Mouse (Mus musculus): ENCODE measurements around the gene Krt33a. TPM values are rescaled to one million over a fixed set of nuclear protein-coding genes. Genes with fewer than 3 reads are reported as not detected.
A peak's percentile ranks its signal among the peaks of the same experiment; 100 is the strongest.

Gene Krt33a
- total RNA-seq (2022) = not detected

DNA sequence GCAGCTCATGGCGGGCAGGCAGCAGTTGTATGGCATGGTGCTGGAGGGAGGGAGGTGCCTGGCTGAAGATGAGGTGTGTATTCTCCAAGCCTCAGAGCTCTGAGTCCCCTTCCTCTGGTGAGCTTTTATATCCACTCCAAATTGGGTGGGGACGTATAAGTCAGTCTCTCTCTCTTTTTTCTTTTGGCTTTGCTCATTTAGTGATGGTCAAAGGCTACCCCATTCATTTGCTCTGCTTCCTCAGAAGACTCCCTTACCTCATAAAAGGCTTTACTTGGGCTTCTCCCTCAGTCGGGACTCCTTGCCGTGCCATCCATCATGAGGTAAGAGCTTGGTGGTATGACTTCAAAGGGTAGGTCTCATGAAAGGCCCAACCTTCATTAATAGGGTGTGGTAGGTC, at the start of gene Krt33a:
Krt33a (minus strand) TSS at position 101 of the 400 bp plus-strand sequence.
- DNase-seq (ENCODE audit: low spot score in 2 of 2) = no peak

DNA sequence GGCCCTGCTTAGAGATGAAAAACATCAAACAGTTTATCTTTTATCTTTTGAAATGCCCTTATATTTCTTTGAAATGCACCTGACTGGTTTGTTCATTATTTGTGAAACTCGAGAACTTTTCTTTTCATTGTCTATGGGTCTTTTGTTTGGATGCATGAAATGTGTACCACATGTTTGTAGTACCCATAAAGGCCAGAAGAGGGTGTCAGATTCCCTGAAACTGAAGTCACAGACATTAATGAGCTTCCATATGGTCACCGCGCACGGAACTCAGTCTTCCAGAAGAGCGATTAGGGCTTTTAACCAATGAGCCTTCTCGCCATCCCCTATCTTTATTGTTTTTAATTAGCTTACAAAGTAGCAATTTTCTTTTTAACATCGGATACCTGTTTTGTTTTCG, 42.9 kb upstream of the Krt33a start:
- no peak for DNase-seq (ENCODE audit: low spot score in 2 of 2)

DNA sequence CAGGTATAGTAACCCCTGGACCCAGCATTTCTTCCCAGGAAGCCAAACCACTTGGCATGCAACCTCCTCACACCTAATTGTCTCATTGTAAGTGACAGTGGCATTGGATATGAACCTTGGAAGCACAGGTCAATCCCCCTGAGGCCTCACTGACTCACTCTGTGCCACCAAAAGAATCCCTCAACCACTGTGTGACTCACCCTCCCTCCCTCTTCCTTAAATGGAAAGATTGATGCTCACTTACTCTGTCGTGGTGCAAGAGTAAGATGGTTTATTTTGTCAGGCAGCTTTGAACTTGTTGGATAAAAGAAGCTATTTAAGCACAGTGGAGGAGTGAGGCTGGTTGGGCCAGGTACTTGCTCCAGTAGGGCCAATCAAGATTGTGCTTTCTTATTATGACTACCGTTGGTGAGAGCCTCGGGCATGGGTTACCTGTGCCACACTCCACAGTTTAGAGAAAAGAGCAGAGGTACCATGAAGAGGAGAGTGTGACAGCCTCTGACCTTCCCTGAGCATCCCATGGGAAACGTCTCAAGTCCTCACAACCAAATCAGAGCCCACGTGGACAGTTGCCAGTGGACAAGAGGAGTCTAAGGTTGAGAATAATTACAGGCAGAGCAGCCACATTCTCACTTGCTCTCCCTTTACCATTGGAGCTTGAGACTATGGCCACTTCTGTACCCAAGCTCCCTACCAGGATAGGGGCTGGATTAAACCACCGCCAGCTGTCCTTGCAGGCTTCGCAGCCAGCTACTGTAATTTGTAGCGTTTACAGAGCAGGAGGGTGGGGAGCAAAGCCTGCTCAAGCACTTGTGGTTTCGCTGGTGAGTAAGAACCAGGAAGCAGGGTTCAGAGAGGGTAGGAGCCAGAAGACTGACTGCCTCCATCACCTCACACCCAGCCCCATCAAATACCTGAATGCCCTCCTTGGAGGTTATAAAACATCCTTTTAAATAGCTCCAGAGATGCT, 40.0 kb upstream of the Krt33a start:
- DNase-seq (ENCODE audit: low spot score in 2 of 2) = no peak

DNA sequence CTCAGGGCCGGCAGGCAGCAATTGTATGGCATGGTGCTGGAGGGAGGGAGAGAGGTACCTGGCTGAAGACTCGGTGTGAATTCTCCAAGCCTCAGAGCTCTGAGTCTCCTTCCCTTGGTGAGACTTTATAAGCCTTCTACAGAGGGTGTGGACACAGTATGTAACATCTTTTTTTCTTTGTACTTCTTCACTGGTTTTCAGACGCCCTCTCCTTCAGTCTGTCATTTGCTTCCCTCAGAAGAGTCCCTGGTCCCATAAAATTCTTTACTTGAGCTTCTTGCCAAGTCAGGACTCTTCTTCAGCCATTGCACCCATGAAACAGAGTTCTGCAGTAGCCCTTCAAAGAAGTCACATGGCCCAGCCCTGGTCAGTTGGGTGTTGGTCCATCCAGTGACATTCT, 34.4 kb upstream of the Krt33a start, which contains the start of gene Krt31:
Krt31 (minus strand) TSS at position 101 of the 400 bp plus-strand sequence.
- DNase-seq (ENCODE audit: low spot score in 2 of 2) = no peak

DNA sequence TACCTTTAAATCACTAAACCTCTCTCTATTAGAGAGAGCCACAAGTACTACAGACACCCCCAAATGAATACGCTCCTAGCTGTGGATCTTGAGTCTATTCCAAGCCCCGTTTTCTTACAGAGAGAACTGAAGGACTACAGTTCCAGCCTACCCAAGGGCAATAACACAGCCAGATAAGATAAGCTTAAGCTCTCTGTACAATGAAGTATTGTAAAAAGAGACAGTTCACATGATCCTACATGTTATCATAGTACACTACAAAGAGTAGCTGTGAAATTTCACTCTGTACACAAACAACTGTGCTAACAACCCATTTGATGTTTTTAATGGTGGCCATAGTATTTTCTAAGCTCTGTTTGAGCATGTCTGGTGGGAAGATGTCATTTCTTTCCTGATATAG, 31.2 kb upstream of the Krt33a start:
- DNase-seq (ENCODE audit: low spot score in 2 of 2) = no peak

DNA sequence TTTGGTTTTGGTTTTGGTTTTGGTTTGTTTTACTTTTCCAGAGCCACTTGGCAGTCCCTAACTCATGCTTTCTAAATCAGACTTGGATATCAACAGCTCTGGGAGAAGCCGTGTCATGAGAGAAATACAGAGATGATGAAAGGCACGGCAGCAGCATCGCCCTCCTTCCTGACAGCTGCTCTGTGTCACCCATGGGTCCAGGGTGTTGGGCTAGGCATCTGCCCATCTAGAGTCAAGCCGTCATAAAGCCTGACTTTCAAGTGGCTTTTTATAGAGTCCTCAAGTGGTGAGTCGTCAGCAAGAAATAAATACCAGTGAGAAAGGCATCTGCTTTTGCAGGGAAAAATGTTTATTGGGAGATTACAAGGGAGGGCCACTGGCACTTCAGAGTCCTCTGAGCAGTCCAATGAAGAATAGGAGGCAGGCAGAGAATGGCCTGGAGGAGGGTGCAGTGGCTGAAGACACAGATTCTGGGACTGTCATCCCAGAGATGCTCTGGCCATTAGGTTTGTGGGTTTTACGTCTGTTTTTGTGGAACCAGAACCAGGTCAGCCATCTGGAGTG, 30.4 kb upstream of the Krt33a start:
- DNase-seq (ENCODE audit: low spot score in 2 of 2) = no peak

DNA sequence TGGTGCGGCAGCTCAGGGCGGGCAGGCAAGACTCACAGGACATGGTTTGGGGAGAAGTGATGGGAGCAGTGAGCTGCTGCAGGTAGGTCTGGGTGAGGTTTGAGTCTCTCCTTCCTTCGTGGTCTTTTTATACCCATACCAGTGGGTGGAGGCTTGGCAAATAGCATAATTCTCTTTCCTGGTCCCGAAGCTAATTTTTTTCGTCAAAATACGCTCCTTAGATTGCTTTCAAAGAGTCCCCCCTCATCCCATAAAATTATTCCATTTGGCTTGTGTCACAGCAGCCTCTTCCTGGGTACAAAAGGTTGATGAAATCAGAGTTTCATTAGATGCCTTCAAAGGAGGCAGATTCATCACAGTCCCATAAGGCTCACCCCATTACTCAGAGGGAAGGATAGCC, 25.4 kb upstream of the Krt33a start, which contains the start of gene Krt34:
Krt34 (minus strand) TSS at position 101 of the 400 bp plus-strand sequence.
- no peak for DNase-seq (ENCODE audit: low spot score in 2 of 2)

DNA sequence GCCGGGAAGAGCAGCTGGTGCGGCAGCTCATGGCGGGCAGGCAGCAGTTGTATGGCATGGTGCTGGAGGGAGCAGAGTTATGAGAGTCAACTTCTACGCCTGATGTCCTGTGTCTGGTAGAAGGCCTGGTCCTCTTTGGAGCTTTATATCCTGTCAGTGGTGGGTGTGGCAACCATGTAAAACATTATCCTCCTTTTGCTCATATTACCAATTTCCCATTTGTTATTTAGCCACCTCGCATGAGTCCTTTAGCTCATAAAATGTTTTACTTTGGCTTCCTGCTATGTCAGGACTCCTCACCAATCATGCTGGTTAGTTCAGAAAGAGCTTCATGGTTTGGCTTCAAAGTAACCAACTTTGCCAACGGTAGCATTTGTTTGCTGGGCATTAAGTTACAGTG, 13.8 kb upstream of the Krt33a start, which contains the start of gene Krt33b:
Krt33b (minus strand) TSS at position 101 of the 400 bp plus-strand sequence.
- DNase-seq (ENCODE audit: low spot score in 2 of 2) = no peak

DNA sequence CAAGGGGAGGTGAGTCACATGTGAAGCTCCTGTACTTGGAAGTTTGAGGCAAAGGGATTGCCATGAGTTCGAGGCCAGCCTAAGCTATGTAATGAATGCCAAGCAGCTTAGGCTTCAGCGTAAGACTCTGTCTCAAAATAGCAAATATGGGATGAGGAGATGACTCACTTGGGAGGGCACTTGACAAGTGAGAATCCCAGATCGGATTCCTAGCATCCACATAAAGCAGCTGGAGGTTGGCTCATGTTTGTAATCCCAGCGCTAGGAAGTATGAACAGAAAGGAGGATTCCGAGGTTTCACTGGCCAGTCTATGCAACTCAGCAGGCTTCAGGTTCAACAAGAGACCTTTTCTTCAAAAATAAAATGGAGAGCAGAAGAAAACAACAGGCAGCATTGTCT, 5.4 kb upstream of the Krt33a start:
- peak in 1 of 2 experiments; percentile 18 for DNase-seq (ENCODE audit: low spot score in 2 of 2)

DNA sequence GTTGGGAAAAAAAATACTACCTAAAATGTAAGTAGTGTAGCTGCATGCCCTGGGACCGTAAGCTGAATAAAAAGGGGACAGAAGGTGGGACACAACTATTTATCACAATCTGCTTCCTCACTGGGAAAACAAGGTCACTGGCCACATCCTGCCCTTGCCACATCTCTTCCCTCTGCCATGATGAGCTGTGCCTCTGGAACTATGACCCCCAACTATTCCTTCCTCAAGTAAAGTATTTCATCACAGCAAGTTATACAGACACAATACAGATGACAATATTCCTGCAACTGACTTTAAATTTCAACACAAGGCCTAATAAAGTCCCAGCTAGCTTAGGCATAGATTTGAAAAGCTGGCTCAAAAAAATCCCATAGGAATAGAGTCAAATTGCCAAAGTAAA, 3.5 kb upstream of the Krt33a start:
- DNase-seq (ENCODE audit: low spot score in 2 of 2) = no peak

DNA sequence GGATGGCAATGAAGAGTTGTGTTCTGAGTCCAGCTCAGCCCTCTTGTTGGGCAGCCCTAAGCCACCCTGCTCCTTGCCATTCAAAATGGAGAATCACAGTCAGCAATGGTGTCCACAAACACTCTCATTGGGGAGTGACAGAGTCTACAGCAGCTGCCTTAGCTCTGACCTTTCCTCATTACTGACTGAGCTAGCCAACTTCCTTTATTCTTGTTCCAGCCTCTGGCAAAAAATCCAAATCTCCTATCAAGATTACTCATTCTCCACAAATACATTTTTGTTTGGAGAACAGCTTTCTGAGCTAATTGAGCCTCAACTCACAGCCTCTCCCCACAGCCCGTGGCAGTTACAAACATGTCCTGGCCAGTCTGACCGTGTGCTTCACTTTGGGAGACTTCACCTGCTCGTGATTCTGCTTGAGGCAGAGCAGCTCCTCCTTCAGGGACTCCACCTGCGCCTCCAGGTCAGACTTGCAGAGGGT, 2.3 kb downstream of the Krt33a start:
- DNase-seq (ENCODE audit: low spot score in 2 of 2) = no peak

DNA sequence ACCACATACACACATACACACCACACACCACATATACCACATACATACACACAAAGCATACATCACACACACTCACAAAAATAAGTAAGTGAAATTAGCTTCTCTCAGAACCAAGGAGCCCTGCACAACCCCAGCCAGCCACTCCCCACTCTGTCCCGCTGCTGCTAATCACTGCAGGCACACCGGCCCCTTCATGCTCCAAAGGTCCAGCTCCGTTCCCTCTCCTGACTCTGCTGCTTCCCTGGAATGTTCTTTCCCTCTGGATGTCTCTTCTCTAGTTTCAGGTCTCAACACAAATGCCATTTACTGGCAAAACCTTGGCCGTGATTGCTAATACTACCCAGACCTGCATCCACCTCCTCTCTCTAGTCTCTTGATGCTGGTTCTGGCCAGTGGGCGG, 5.3 kb downstream of the Krt33a start:
- DNase-seq (ENCODE audit: low spot score in 2 of 2) = no peak

DNA sequence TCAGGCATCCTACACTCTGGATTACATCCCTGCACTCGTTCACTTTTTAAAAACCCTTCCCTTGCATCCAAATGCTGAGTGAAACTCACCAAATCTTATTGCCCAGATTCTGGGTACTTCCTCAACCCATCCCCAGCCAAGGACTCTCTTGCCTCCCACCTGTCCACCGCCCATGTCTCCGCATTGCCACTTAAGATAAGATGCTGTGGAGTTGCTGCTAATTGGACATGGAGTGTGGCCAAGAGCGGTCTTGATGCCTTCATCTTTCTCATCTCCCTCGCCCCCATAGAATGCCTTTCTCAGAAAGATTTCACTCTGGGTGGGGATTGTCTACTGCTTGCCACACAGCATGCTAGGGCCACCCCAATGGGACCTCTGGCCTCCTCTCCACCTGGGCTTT, 7.7 kb downstream of the Krt33a start:
- peak in 1 of 2 experiments; percentile 54 for DNase-seq (ENCODE audit: low spot score in 2 of 2)

DNA sequence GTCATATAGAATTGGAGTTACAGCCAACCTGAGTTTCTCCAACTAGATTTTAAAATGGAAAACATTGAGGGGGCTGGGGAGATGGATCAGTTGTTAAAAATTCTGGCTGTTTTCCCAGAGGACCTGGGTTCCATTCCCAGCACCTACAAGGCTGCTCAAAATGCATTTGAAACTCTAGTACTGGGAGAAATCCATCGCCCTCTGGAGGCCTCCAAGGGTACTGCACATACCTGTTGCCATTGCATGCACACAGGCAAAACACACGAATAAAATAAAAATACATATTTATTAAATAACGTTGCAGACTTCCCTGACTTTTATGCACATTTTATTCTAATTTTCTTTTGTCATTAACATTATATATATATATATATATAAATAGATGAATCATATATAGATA, 9.4 kb downstream of the Krt33a start:
- DNase-seq (ENCODE audit: low spot score in 2 of 2) = no peak

DNA sequence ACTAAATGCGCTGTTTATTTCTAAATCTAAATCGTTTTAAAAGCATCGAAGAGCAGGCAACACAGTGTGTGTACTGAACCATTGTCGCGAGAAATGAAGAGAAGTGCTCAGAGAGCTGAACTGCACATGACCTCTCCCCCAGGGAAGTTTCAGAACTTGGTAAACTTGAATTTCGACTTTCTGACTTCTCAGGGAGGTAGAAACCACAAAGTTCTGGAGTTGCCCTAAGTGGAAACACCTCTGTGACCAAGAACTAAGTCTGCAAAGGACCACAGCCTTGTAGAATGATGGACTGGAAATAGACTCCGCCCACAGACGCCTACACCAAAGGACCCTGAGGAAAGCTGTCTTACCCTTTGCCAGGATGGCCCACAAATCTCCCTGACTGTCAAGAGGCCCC, 10.1 kb downstream of the Krt33a start:
- DNase-seq (ENCODE audit: low spot score in 2 of 2) = no peak

DNA sequence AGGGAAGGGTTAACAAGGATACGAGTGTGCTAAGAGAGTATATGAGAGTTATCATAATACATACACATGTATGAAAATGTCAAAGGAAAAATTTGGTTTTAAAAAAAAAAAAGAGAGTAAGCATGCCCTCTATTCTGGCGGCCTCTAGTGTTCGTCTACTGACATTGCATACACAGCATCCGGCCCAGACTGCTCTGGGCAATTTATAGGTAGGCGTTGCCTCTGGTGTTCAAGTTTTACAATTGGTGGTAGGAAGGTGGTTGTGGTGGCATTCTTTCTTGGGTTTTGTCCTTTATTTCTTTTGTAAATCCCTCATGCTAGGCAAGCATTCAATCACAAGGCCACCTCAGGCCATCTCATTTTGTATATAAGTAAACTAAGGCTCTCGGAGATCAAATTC, 11.2 kb downstream of the Krt33a start:
- DNase-seq (ENCODE audit: low spot score in 2 of 2) = peak in 1 of 2 experiments; percentile 34

DNA sequence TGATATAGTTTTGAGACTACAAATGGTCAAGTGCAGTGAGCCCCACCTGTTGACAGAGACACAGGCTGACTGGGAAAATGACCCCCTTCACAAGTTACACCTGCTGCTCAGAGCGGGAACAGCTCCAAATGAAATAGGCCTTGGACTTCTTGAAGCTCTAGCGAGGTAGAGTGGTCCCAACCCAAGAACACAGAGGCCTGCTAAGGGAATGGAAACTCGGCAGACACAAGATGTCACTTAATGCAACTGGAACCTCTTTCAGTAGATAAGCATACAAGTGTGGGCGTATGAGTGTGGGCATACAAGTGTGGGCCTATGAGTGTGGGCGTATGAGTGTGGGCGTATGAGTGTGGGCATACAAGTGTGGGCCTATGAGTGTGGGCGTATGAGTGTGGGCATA, 16.9 kb downstream of the Krt33a start:
- DNase-seq (ENCODE audit: low spot score in 2 of 2) = no peak

DNA sequence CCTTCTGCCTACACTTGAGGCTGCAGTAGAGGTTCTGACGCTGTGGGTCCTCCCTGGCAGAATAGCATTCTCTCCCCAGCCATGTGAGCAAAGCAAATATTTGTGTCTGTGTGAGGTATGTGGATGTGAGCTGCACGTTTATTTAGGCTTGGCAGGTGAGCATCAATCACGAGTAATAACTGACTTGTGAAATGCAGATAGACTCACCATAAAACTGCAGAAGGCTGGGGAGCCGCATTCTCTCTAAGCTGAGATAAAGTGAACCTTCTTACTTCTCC, 21.7 kb downstream of the Krt33a start:
- no peak for DNase-seq (ENCODE audit: low spot score in 2 of 2)

DNA sequence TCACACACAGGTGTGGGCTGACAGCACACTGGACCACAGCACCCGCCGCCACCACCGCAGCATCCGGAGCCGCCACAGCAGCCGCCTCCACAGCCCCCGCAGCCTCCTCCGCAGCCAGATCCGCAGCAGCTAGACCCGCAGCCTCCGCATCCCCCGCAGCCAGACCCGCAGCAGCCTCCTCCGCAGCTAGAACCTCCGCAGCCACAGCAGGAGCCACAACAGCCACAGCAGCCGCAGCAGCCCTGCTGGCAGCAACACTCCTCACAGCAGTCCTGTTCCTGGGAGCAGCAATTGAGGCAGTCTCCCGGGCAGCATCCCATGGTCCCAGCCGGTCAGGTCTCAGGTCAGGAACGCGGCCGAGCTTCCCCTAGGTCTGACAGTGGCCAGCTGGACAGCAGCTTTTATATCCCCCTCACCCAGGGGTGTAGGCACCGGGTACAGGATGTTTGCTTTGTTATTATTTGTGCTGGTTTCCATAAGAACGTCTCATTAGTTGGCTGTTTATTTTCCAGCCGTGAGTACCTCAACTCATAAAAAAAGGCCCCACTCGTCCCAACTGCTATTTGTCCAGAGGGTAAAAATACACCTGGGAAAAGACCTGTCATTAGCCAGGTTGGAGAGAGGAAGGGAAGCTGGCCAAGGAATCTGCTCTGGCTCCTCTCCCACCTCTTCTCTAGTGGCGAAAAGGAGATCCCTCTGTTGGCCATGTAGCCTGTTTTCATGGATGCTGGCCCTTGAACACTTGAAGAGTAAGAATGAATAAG, 22.2 kb downstream of the Krt33a start, which contains the start of gene Krtap17-1:
Krtap17-1 (minus strand) TSS at position 375 of the 764 bp plus-strand sequence.
- DNase-seq (ENCODE audit: low spot score in 2 of 2) = no peak

DNA sequence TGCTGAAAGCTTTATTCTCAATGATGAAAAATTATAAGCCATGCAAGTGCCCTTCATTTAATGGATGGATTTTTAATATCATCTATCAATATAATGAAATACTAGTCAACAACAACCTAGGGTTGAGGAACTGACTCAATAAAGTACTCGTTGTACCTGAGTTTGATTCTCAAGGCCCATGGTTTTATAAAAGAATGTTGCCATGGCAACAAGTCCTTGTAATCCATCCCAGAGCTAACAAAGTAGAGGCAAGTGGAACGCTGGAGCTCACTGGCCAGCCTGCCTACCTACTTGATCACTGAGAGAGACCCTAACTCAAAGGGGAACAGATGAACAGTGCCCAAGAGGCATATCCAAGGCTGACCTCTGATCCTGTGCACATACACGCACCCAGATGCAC, 25.4 kb downstream of the Krt33a start:
- no peak for DNase-seq (ENCODE audit: low spot score in 2 of 2)

DNA sequence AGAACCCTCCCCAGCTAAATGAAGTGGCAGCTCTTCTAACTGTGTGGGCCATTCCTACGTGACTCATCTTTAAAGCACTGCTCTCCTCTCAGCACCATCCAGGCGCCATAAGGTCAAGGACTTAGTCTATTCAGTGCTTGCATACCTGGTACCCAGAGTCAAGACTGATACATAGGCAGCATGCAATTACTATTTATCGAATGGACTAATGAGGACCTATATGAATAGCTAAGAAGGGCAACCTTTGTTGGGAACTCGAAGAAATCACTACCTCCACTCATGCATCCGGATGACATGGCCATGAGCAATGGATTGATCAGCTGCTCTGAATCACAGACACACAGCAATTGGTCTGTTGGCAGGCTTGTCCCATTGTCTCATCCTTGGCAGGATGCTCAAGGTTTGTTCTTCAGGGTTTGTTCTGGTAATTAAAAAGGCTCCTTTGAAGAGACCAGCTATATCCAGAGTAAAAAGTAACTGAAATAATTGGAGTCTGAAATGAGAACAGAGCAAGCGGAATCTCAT, 26.1 kb downstream of the Krt33a start:
- DNase-seq (ENCODE audit: low spot score in 2 of 2) = no peak

DNA sequence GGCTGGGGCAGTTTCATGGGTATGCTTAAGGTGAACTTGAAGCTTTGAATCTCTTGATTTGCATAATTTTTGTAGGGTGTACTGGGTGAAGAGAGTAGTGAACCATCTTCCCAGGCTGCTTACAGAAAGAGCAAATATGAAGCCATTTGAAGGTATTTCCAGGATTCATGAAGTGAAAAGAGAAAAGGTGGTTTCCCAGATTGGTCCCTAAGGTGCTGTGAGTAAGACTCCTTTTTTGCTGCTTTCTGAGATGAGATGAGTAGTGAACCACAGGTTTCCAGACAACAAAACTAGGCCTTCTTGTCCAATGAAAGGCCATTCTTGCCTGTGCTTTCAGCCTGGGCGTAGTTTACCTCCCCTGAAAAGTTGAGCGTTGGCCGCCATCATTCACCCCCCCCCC, 27.5 kb downstream of the Krt33a start:
- DNase-seq (ENCODE audit: low spot score in 2 of 2) = no peak

Measured in left cerebral cortex, adult 8-10 months (tissue).